Mouse (Mus musculus) left cerebral cortex, postnatal 25 days (tissue): Measurements from ENCODE around the gene Rtn4r. TPM values are rescaled to one million over a fixed set of nuclear protein-coding genes. Genes with fewer than 3 reads are reported as not detected.

Experiments used
- DNase-seq, 2 experiments: peaks; one replicate each; pipeline ENCODE4 v3.0.0; 2022; ENCODE audit warnings: low spot score in 2 of 2, mixed read lengths in 1 of 2
- intact Hi-C: fragments of 180-260 bp; cut with DNase I; formaldehyde crosslinking; loops from one replicate; pipeline ENCODE4 v1.15.1; 2025
- total RNA-seq, 2 experiments: library from RNA; stranded (reverse); gene quantifications; 2 replicates each; pipeline ENCODE4 v1.2.3; 2021

Rtn4r gene
- total RNA-seq: 100 to 1,000 TPM; 119 to 138 TPM

DNA sequence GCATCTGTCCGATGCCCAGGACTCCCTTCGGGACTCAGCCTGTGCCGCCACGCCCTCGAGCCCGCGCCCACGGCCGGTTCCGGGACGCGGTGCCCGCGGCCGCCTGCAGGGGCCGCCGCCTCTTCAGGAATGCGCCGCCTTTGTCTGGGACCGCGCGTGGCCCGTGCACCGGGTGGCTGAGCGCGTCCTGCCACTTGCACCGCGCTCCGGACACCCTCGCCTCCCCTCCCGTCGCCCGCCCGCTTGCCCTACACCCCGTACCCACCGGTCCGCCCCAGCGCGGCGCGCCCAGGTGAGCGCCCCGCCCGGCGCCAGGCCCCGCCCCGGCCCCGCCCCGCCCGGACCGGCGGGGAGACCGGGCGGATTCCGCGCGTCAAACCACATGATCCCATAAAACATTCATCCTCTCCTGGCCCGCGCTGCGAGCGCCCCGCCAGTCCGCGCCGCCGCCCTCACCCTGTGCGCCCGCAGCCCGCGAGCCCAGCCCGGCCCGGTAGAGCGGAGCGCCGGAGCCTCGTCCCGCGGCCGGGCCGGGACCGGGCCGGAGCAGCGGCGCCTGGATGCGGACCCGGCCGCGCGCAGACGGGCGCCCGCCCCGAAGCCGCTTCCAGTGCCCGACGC lies at the start of gene Rtn4r:
Rtn4r (plus strand) TSS at position 402 of the 621 bp plus-strand sequence.
- DNase-seq: peak; percentile 63 to 74
- intact Hi-C loops: no loop called here

GRCm38 (mm10) chr16:18078314-18079015 lies 49.0 kb upstream of the Rtn4r start:
- no peak for DNase-seq
- intact Hi-C loops: no loop called here

GRCm38 (mm10) chr16:18079300-18079699 lies 48.1 kb upstream of the Rtn4r start:
- intact Hi-C loops: no loop called here
- DNase-seq: no peak

DNA sequence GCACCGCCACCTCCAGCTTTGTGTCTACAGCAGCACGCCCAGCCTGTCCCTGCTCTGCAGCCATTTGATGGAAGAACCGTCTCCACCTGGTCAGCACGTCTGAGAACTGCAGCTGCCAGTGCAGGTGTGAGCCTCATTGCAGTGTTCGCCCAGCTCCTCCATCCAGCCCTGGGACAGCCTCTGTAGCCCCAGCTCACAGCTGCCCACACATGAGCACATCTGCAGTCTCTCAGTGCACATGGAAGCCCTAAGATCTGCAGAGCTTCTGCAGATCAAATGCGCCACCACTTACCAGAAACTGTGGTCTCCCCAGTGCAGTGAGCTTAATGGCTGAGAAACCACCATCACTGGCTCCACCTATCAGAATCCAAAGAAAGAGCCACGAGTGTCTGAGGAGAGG lies 47.3 kb upstream of the Rtn4r start:
- intact Hi-C loops: no loop called here
- no peak for DNase-seq

- DNase-seq: no peak
- intact Hi-C loops: no loop called here
These were observed 46.2 kb upstream of the Rtn4r start for GRCm38 (mm10) chr16:18081149-18081827.

GRCm38 (mm10) chr16:18082291-18082690 lies 45.2 kb upstream of the Rtn4r start:
- intact Hi-C loops: no loop called here
- DNase-seq: no peak

DNA sequence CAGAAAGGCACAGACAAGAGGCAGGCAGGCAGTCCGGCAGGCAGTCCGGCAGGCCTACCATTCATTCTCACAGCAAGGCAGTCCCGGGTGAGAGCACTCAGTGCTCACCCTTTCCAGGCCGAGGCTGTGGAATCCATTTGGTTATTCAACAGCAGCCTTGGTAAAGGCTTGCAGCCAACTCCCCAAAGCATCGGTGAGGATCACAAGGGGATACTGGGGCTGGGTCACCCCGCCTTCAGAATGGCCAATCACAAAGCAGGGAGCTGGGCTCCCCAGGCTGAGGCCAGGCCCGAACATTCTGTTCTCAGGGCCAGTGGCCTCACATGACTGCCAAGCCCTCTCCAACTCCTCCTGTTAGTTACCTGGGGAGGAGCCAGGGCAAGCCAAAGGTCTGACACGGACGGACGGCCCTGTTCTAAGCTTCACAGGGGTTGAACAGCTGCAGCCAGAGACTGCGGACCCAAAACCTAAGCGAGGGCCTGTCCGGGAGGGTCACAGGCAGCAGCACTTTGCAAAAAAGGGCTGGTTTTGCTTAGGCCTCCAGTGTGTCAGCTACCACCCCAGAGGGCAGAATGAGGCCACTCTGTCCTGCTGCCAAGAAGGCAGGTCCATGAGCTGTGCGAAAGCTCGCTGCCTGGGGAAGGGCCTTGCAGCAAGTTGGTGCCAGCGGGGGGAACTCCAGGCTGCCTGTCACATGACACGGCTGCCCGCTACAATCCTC lies 44.1 kb upstream of the Rtn4r start:
- peak; percentile 53 to 79 for DNase-seq
- intact Hi-C loops: no loop called here

- intact Hi-C loops: no loop called here
These were observed 43.2 kb upstream of the Rtn4r start for GRCm38 (mm10) chr16:18084262-18084661.

GRCm38 (mm10) chr16:18087101-18087500 lies 40.3 kb upstream of the Rtn4r start:
- intact Hi-C loops: no loop called here
- no peak for DNase-seq

More at GRCm38 (mm10) chr16:18084262-18084661, 43.2 kb upstream of the Rtn4r start:
- DNase-seq: no peak

- intact Hi-C loops: no loop called here
- no peak for DNase-seq
These were observed 31.1 kb upstream of the Rtn4r start for GRCm38 (mm10) chr16:18096348-18096747.

GRCm38 (mm10) chr16:18102816-18103215 lies 24.6 kb upstream of the Rtn4r start:
- DNase-seq: no peak
- intact Hi-C loops: no loop called here

GRCm38 (mm10) chr16:18103366-18103765 lies 24.1 kb upstream of the Rtn4r start:
- no peak for DNase-seq
- intact Hi-C loops: no loop called here

GRCm38 (mm10) chr16:18103808-18104207 lies 23.6 kb upstream of the Rtn4r start:
- DNase-seq: no peak
- intact Hi-C loops: no loop called here

DNA sequence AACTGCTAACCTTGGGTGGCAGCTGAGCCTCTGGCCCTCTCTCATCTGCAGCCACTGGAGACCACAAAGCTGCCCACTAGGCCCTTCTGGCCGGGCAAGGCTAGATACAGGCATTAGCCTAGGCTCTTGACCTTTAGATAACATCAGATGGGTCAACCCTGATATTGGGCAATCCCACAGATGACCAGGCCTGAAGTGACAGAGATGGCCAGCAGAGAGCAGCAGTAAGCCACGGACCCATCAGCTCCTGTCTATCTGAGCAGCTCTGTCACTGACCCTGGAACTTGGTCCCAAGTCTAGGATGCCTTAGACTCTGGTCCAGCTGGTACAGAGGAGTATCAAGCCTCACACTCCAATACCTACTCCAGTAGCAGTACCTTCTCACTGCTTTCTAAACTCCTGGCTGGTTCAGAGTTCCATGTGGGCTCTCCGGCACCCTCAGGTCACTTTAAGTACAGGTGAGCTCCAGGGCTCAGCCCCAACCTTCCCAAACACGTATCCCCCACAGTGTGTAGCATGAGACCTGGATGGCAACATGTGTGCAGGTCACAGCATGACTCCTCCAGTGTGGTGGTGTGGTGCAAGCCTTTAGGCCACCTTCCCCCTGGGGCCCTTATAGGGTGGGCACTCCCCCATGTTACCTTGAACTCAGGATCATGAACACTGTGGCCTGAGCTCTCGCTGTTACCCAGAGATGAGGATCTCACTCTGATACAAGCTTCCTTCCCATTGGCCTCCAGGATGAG lies 19.0 kb upstream of the Rtn4r start:
- intact Hi-C loops: loop anchor here (1.0 kb wide), 2 partner anchors 64 to 103 kb away; no protein-coding TSS in a partner anchor
- DNase-seq: peak; percentile 64 to 82

DNA sequence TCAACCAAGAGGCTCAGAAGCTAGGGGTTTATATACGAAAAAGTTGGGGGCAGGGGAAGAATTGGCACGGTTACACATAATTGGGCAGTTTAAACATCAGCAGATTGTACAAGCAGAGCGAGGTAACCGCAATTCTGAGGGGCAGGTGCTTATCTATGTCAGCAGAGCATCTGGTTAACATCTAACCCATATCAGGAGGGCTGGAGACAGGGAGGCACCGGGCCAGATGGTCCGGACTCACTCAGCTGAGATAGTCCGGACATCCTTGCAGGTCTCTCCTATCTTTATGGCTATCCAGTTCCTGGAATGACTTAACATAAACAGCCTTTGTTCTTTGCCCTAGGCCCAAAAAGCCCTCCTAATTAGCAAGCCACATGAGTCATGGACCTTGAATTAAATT lies 16.4 kb upstream of the Rtn4r start:
- no peak for DNase-seq
- intact Hi-C loops: no loop called here

- intact Hi-C loops: no loop called here
- DNase-seq: no peak
These were observed 11.0 kb upstream of the Rtn4r start for GRCm38 (mm10) chr16:18116467-18116866.

DNA sequence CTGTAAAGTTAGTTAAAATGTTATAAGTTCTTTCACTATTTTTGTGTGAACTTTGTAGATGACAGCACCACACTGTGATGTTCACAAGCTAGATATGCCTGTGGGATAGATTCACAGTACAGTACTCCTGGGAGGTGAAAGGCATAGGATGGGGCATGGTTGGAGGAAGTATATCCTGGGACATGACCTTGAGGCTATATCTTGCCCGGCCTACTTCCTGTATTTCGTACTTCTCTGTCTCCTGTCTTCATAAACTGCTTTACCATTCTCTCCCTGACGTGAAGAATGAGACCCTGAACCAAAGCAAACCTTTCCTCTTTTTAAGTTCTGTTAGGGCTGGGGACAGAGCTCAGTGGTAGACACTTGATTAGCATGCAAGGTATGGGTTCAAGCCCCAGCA lies 9.2 kb upstream of the Rtn4r start:
- DNase-seq: no peak
- intact Hi-C loops: no loop called here

DNA sequence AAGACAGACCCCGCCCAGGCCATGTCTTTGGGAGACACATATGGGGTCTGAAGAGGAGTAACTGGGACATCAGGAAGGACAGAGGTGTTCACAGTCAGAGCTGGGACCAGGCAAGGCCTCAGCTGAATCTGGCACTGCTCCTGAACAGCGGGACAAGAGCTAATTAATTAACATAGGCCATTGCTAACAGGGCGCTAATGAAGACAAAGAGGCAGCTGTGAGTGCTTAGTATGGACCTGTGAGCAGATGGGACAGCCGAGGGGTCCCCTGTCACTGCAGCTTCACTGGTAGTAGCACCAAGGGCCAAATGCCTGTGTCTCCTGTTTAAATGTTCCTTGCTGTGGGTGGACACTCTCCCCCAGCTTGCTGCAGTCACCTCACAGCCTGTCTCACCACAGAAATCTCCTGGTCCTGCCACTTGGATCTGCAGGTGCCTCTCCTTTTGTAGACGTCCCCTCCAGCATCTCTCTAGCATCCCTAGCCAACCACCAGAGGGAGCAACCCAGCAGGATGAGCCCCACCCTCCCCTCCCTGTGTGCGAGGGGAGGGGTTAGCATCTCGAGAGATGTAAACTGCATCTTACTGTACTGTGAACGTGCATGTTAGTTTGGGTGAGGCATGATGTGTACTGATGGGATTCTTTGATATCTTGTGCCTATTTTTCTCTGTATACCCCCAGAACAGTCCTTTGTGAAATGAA lies 8.3 kb upstream of the Rtn4r start:
- peak; percentile 50 to 73 for DNase-seq
- intact Hi-C loops: no loop called here

DNA sequence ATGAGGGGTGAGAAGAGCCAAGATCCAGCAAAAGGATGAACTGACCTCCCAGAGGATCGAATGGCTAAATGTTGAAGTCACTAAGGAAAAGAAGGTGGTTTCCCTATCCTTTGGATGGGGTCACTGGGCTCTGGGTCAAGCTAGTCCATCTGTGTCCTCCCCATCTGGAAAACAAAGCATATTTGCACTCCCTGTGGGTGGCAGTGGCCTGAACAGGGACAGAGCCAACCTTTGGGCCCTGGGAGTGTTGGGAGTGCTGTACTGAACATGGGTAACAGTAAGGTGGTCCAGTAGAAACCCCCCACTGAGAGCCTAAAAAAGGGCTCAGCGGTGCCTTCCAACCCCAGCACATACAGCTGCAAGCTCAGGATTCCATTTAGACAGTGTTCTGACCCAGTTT lies 4.7 kb upstream of the Rtn4r start:
- DNase-seq: no peak
- intact Hi-C loops: no loop called here
